Mouse (Mus musculus): ENCODE data around the gene Irgq. TPM values are rescaled to one million over a fixed set of nuclear protein-coding genes. Genes with fewer than 3 reads are reported as not detected.
A peak's percentile ranks its signal among the peaks of the same experiment; 100 is the strongest.

Irgq gene
- polyA plus RNA-seq, 1 experiment from 2014 or later: 8.0 TPM

DNA sequence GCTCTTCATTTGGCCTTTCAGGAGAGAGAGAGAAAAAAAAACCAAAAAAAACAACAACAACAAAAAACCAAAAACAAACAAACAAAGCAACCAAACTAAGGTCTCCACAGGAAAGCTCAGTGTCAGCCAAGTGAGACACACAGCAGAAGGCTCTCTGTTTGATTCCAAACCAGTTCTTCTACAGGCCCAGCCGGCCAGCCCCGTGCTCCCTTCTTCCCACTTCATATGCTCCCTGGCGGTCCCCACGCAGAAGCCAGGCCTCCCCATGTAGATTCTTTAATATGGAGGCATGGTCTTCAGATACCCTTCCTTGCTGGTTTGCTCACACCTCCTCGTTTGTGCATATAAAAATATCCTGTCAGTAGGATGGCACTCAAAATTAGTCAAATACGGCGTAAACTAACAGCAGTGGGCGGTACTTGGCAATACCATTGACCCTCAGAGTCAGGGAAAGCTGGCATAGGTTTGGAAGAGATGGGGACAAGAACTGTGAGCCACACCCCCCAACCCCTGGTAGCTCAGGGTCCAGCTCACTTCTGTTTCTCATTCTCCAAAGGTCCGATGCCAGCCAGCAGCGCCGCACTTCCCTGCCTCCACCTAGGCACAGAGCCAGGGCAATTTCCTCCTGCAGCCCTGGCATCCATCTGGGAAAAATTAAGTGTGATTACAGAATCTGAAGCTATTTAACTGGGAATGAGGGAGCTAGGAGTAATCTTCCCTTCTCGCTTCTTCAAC lies 4.6 kb upstream of the Irgq start:
- Histone ChIP-seq H3K9ac (ENCODE audit: low read length) (no peak overlapping the region), H3K27ac (replicated peaks in 1 of 2; ENCODE audit: control insufficient read depth in 1 of 2, insufficient read depth in 1 of 2, low read depth in 2 of 2, low read length in 2 of 2) (no peak overlapping the region), H3K4me1 (ENCODE audit: control insufficient read depth in 2 of 2, insufficient read depth in 2 of 2, low read length in 2 of 2) (peaks cover 6% of the 10 kb centered on the region in 2 experiments), H3K27me3 (ENCODE audit: control insufficient read depth, insufficient read depth, low read length) (no peaks in the 10 kb centered on the region), H3K9me3 (ENCODE audit: control insufficient read depth, low read length) (no peaks in the 10 kb centered on the region), H3K4me3 (ENCODE audit: control insufficient read depth in 1 of 2, insufficient read depth in 1 of 2, low read depth in 1 of 2, low read length in 2 of 2) (no peak overlapping the region), H3K4me2 (ENCODE audit: low read length) (no peak overlapping the region), H3K36me3 (ENCODE audit: control insufficient read depth, insufficient read depth, low read length) (no peaks in the 10 kb centered on the region)
- ATAC-seq (ENCODE audit: insufficient number of reproducible peaks, insufficient read depth, low FRiP score, low read depth): no peak
- WGBS: 85% methylated on average over 12 of the region's 12 CpGs

DNA sequence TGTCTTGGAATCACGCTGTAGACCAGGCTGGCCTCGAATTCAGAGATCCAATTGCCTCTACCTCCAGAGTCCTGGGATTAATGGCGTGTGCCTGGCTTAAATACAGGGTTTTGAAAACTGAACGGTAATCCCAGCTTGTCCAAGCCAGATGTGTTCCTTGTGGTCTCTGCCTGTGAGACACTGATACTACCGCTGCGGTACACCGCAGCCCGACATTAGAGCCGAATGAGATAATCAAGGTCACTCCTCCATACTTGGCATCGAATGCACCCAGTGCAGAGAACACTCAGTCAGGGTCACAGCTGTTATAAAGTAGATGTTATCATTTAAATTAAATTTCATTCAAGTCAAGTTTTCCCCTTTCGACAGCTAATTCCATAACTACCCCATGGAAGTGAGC lies 1.6 kb upstream of the Irgq start:
- no peaks in the 10 kb centered on the region for H3K9me3 ChIP-seq (ENCODE audit: control insufficient read depth, low read length)
- no peaks in the 10 kb centered on the region for H3K27me3 ChIP-seq (ENCODE audit: control insufficient read depth, insufficient read depth, low read length)
- no peak overlapping the region for H3K4me2 ChIP-seq (ENCODE audit: low read length)
- no peak overlapping the region for H3K4me3 ChIP-seq (ENCODE audit: control insufficient read depth in 1 of 2, insufficient read depth in 1 of 2, low read depth in 1 of 2, low read length in 2 of 2)
- H3K4me1 ChIP-seq (ENCODE audit: control insufficient read depth in 2 of 2, insufficient read depth in 2 of 2, low read length in 2 of 2): peaks cover 9 to 12% of the 10 kb centered on the region in 2 experiments
- 90% methylated on average over 11 of the region's 11 CpGs for WGBS
- H3K9ac ChIP-seq (ENCODE audit: low read length): no peak overlapping the region
- H3K36me3 ChIP-seq (ENCODE audit: control insufficient read depth, insufficient read depth, low read length): peaks cover 12% of the 10 kb centered on the region
- H3K27ac ChIP-seq (replicated peaks in 1 of 2; ENCODE audit: control insufficient read depth in 1 of 2, insufficient read depth in 1 of 2, low read depth in 2 of 2, low read length in 2 of 2): no peak overlapping the region
- ATAC-seq (ENCODE audit: insufficient number of reproducible peaks, insufficient read depth, low FRiP score, low read depth): no peak

DNA sequence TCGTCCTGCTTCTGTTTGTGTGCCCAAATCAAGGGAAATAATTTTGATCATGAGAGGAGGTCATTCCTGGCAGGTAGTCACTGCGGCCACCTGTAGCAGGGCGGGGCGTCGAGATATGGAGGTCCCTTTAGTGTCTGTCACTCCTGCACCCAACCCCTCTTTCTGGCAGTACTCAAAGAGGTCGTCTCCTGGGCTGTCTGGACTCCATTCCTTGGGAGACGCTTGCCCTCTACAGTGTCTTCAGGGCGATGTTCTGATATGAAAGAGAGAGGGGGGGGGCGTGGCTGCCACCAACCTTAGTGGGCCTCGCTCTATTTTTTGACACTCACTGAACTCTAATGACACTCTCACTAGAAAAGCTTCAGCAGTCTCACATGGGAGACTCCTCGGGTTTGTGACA lies 909 bp upstream of the Irgq start:
- peaks cover 9 to 12% of the 10 kb centered on the region in 2 experiments for H3K4me1 ChIP-seq (ENCODE audit: control insufficient read depth in 2 of 2, insufficient read depth in 2 of 2, low read length in 2 of 2)
- no peak for ATAC-seq (ENCODE audit: insufficient number of reproducible peaks, insufficient read depth, low FRiP score, low read depth)
- H3K27ac ChIP-seq (replicated peaks in 1 of 2; ENCODE audit: control insufficient read depth in 1 of 2, insufficient read depth in 1 of 2, low read depth in 2 of 2, low read length in 2 of 2): peak overlapping the region; percentile 94 to 96
- H3K36me3 ChIP-seq (ENCODE audit: control insufficient read depth, insufficient read depth, low read length): peaks cover 19% of the 10 kb centered on the region
- H3K9me3 ChIP-seq (ENCODE audit: control insufficient read depth, low read length): no peaks in the 10 kb centered on the region
- 48% methylated on average over 11 of the region's 11 CpGs for WGBS
- H3K9ac ChIP-seq (ENCODE audit: low read length): peak overlapping the region; percentile 88
- peak overlapping the region; percentile 69 to 74 for H3K4me3 ChIP-seq (ENCODE audit: control insufficient read depth in 1 of 2, insufficient read depth in 1 of 2, low read depth in 1 of 2, low read length in 2 of 2)
- H3K27me3 ChIP-seq (ENCODE audit: control insufficient read depth, insufficient read depth, low read length): no peaks in the 10 kb centered on the region
- H3K4me2 ChIP-seq (ENCODE audit: low read length): peak overlapping the region; percentile 97

DNA sequence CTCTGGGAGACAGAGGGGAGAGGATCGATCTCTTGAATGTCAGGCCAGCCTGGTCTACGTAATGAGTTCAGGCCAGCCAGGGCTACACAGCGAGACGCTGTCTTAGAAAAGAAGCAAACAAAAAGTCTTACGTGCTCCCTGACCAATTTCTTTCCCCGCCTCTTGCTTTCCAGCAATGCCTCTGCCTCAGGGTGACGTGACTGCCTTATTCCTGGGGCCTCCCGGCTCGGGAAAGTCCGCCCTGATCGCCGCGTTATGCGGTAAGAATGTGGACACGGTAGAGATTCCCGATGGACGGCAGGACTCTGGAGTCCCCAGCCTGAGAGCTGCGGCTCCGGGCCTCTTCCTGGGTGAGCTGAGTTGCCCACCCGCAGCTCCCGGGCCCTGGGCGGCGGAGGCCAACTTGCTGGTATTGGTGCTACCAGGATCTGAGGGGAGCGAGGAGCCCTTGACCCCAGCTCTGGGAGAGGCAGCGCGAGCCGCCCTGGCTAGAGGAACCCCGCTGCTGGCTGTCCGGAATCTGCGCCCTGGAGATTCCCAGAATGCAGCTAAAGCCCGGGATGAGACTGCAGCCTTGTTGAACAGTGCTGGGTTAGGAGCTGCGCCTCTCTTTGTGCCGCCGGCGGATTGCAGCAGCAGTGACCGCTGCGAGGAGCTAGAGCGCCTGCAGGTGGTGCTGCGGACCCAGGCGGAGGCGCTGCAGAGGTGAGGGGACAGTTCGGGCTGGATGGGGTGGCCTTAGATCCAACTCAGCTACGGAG lies 902 bp downstream of the Irgq start:
- peak; percentile 51; the same call in 1 of the 2 replicates for ATAC-seq (ENCODE audit: insufficient number of reproducible peaks, insufficient read depth, low FRiP score, low read depth)
- no peaks in the 10 kb centered on the region for H3K27me3 ChIP-seq (ENCODE audit: control insufficient read depth, insufficient read depth, low read length)
- no peaks in the 10 kb centered on the region for H3K9me3 ChIP-seq (ENCODE audit: control insufficient read depth, low read length)
- peak overlapping the region; percentile 81 to 94 for H3K27ac ChIP-seq (replicated peaks in 1 of 2; ENCODE audit: control insufficient read depth in 1 of 2, insufficient read depth in 1 of 2, low read depth in 2 of 2, low read length in 2 of 2)
- H3K4me2 ChIP-seq (ENCODE audit: low read length): peak overlapping the region; percentile 97
- under 1% methylated on average over 43 of the region's 43 CpGs for WGBS
- peak overlapping the region; percentile 92 for H3K9ac ChIP-seq (ENCODE audit: low read length)
- peak overlapping the region; percentile 69 to 74 for H3K4me3 ChIP-seq (ENCODE audit: control insufficient read depth in 1 of 2, insufficient read depth in 1 of 2, low read depth in 1 of 2, low read length in 2 of 2)
- peaks cover 9 to 12% of the 10 kb centered on the region in 2 experiments for H3K4me1 ChIP-seq (ENCODE audit: control insufficient read depth in 2 of 2, insufficient read depth in 2 of 2, low read length in 2 of 2)
- peaks cover 38% of the 10 kb centered on the region for H3K36me3 ChIP-seq (ENCODE audit: control insufficient read depth, insufficient read depth, low read length)

DNA sequence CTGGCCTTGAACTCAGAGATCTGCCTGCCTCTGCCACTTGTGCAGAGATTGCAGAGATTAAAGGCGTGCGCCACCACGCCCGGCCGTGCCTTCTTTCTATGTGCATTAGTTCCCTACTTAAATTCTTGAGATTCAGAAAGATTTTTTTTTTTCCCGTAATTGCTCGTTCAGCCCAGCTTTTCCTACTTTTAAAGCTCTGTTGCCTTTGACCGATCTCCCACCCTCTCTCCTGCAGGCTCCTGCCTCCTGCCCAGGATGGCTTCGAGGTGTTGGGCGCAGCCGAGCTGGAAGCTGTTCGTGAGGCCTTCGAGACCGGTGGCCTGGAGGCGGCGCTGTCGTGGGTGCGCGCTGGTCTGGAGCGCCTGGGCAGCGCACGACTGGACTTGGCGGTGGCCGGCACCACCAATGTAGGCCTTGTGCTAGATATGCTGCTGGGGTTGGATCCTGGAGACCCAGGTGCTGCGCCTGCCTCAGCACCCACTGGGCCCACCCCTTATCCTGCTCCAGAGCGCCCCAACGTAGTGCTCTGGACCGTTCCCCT lies 2.6 kb downstream of the Irgq start:
- 76% methylated on average over 28 of the region's 28 CpGs for WGBS
- H3K4me3 ChIP-seq (ENCODE audit: control insufficient read depth in 1 of 2, insufficient read depth in 1 of 2, low read depth in 1 of 2, low read length in 2 of 2): no peak overlapping the region
- H3K9me3 ChIP-seq (ENCODE audit: control insufficient read depth, low read length): no peaks in the 10 kb centered on the region
- H3K4me1 ChIP-seq (ENCODE audit: control insufficient read depth in 2 of 2, insufficient read depth in 2 of 2, low read length in 2 of 2): peaks cover 9 to 12% of the 10 kb centered on the region in 2 experiments
- H3K27ac ChIP-seq (replicated peaks in 1 of 2; ENCODE audit: control insufficient read depth in 1 of 2, insufficient read depth in 1 of 2, low read depth in 2 of 2, low read length in 2 of 2): no peak overlapping the region
- no peaks in the 10 kb centered on the region for H3K27me3 ChIP-seq (ENCODE audit: control insufficient read depth, insufficient read depth, low read length)
- no peak overlapping the region for H3K4me2 ChIP-seq (ENCODE audit: low read length)
- no peak for ATAC-seq (ENCODE audit: insufficient number of reproducible peaks, insufficient read depth, low FRiP score, low read depth)
- H3K9ac ChIP-seq (ENCODE audit: low read length): no peak overlapping the region
- peaks cover 41% of the 10 kb centered on the region for H3K36me3 ChIP-seq (ENCODE audit: control insufficient read depth, insufficient read depth, low read length)

DNA sequence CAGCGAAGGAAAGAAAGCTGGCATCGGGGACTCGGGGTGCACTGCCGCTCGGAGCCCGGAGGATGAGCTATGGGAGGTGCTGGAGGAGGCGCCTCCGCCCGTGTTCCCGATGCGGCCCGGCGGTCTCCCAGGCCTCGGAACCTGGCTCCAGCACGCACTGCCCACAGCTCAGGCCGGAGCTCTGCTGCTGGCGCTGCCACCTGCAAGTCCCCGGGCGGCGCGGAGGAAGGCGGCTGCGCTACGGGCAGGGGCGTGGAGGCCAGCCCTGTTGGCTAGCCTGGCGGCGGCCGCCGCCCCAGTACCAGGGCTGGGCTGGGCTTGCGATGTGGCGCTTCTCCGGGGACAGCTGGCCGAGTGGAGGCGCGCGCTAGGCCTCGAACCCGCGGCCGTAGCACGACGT lies 3.3 kb downstream of the Irgq start:
- Histone ChIP-seq H3K36me3 (ENCODE audit: control insufficient read depth, insufficient read depth, low read length) (peaks cover 41% of the 10 kb centered on the region), H3K27ac (replicated peaks in 1 of 2; ENCODE audit: control insufficient read depth in 1 of 2, insufficient read depth in 1 of 2, low read depth in 2 of 2, low read length in 2 of 2) (no peak overlapping the region), H3K27me3 (ENCODE audit: control insufficient read depth, insufficient read depth, low read length) (no peaks in the 10 kb centered on the region), H3K9me3 (ENCODE audit: control insufficient read depth, low read length) (no peaks in the 10 kb centered on the region), H3K4me1 (ENCODE audit: control insufficient read depth in 2 of 2, insufficient read depth in 2 of 2, low read length in 2 of 2) (peaks cover 9 to 12% of the 10 kb centered on the region in 2 experiments), H3K4me3 (ENCODE audit: control insufficient read depth in 1 of 2, insufficient read depth in 1 of 2, low read depth in 1 of 2, low read length in 2 of 2) (no peak overlapping the region), H3K9ac (ENCODE audit: low read length) (0 out of 2 replicates have a peak overlapping the region, but pooled peaks have one; percentile 12), H3K4me2 (ENCODE audit: low read length) (no peak overlapping the region)
- no peak for ATAC-seq (ENCODE audit: insufficient number of reproducible peaks, insufficient read depth, low FRiP score, low read depth)
- 34% methylated on average over 41 of the region's 42 CpGs for WGBS

DNA sequence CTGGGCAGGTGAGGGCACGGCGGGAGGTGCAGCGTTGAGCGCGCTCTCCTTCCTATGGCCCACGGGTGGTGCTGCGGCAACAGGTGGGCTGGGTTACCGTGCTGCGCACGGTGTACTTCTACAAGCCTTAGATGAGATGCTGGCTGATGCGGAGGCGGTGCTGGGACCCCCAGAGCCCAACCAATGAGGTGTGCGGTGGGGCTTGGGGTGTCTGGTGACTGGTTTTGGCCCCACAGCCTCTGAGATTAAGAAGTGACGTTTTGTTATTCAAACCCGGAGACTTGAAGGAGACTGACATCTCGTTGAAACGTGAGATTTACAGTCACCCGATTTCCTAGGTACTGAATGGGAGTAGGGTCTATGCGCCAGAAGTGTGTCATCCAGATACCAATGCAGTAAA lies 3.8 kb downstream of the Irgq start:
- 0 out of 2 replicates have a peak overlapping the region, but pooled peaks have one; percentile 12 for H3K9ac ChIP-seq (ENCODE audit: low read length)
- WGBS: 40% methylated on average over 19 of the region's 19 CpGs

More for the DNA sequence above, 3.8 kb downstream of the Irgq start:
- no peak for ATAC-seq (ENCODE audit: insufficient number of reproducible peaks, insufficient read depth, low FRiP score, low read depth)
- H3K27me3 ChIP-seq (ENCODE audit: control insufficient read depth, insufficient read depth, low read length): no peaks in the 10 kb centered on the region
- H3K4me2 ChIP-seq (ENCODE audit: low read length): no peak overlapping the region
- H3K36me3 ChIP-seq (ENCODE audit: control insufficient read depth, insufficient read depth, low read length): peaks cover 41% of the 10 kb centered on the region
- no peaks in the 10 kb centered on the region for H3K9me3 ChIP-seq (ENCODE audit: control insufficient read depth, low read length)
- H3K27ac ChIP-seq (replicated peaks in 1 of 2; ENCODE audit: control insufficient read depth in 1 of 2, insufficient read depth in 1 of 2, low read depth in 2 of 2, low read length in 2 of 2): no peak overlapping the region
- H3K4me1 ChIP-seq (ENCODE audit: control insufficient read depth in 2 of 2, insufficient read depth in 2 of 2, low read length in 2 of 2): peaks cover 8 to 12% of the 10 kb centered on the region in 2 experiments
- no peak overlapping the region for H3K4me3 ChIP-seq (ENCODE audit: control insufficient read depth in 1 of 2, insufficient read depth in 1 of 2, low read depth in 1 of 2, low read length in 2 of 2)
